Mouse (Mus musculus) CD4-positive, CD25-positive, alpha-beta regulatory T cell (primary cell): Measurements from ENCODE around the gene Harbi1. TPM values are rescaled to one million over a fixed set of nuclear protein-coding genes. Genes with fewer than 3 reads are reported as not detected.

Source experiments
- polyA plus RNA-seq: library from polyadenylated mRNA; unstranded; fragments of 100-300 nt; shearing (Covaris generic); gene quantifications from one replicate; pipeline ENCODE4 v1.2.1, GENCODE M21; 2017

The Harbi1 gene
- 15.6 TPM for polyA plus RNA-seq

DNA sequence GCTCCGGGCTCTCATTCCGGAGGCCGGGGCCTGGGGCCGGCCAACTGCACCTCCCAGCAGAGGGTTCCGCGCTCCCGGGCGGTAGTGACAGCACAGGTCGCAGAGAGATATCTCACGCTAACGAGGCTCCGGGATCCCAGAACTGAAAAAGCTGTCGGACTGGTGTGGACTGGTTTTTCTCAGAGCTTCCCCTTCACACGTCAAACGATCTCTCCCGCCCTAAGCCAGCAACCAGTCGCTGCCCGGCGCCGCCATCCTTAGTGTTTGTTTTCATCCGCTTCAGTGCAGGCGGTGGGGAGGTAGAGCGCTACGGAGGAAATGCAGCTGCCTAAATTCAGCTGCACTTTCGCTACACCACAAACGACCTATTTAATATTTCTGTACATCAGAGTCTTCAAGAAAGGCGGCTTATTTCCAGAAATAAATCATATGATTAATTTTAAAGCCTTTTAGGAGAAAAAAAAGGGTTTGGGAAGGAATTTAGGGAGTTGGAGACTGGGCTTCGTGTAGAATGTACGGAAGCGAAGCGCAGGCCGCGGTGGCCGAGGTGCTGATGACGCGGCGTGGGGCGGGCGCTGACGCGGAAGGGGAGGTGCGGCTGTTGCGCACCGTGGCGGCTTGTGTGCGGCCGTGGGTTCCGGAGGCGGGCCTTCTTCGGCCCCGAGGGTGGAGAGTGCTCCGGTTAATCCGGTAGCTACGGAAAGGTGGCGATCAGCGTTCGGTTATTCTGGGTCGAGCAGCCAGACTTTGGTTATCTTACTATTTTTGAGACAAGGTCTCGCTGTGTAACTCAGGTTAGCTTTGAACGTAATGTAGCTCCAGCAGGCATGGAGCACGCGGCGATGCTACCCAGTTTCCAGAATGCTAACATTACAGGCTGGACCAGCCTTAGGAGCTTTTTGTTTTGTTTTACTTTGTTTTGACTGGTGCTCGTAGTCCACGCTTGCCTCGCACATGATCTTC lies at the start of gene Harbi1, which contains the start of gene Atg13:
Harbi1 (plus strand) TSS at position 581 of the 963 bp plus-strand sequence.
Atg13 (minus strand) TSS at position 305 of the 963 bp plus-strand sequence.

DNA sequence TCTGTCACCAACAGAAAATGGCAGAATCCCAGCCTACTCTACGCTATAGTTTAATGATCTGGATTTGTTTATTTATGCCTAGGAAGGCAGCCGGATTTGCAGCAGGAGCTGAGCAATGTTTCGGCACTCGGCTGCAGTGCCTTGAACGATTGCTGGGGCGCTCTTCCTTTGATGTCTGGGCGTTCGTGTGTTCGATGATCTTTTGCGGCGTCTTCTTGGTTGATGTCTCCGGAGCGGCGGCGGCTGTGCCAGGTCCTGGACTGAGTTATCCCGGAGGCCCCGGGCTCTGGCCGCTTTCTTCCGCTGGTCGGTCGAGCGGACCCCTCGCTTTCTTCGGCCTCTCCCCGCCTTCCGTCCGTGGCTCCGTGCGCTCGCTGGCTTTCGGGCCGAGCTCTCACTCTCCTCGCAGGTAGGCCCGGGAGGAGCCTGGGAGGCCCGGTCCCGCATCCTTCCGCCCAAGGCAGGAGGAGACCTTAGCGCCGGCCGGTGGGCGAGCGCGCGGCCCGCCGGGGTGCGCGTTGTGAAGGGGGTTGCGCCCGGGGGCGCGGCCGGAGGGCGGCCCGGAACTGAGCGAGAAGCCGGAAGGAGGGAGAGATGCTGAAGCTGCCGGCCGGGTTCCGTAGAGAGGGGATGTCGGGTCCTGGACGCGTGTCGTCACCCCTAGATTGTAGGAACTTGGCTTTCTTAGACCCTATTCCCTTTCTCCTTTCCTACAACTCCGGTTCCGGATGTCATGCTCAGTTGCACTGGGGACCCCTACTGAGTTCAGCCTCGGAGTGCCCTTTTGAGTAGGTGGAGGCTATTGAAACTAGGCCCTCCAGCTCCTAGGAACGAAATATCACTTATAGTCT lies 19.5 kb downstream of the Harbi1 start, which contains the start of gene Ambra1:
Ambra1 (plus strand) TSS at position 164 of the 851 bp plus-strand sequence.

Other genes with a start within 250 kb of the Harbi1 start
- gene Ckap5, start 184.1 kb upstream of the Harbi1 start, polyA plus RNA-seq, result 39.8 TPM
- gene F2, start 74.4 kb upstream of the Harbi1 start, polyA plus RNA-seq, result not detected
- gene Zfp408, start 61.1 kb upstream of the Harbi1 start, polyA plus RNA-seq, result 23.8 TPM
- gene Arhgap1, start 61.0 kb upstream of the Harbi1 start, polyA plus RNA-seq, result 206 TPM
- gene Atg13, start 276 bp upstream of the Harbi1 start, polyA plus RNA-seq, result 50.1 TPM
- gene Ambra1, start 19.3 kb downstream of the Harbi1 start, polyA plus RNA-seq, result 49.1 TPM
- 0.57 TPM for gene Chrm4, start 216.4 kb downstream of the Harbi1 start, polyA plus RNA-seq
- gene Mdk, start 221.4 kb downstream of the Harbi1 start, polyA plus RNA-seq, result 1.5 TPM
- gene Gm9821, start 234.9 kb downstream of the Harbi1 start, polyA plus RNA-seq, result 0.55 TPM